Mouse (Mus musculus) left cerebral cortex, adult 2 months (tissue): ENCODE results near the gene Ifnb1. TPM values are rescaled to one million over a fixed set of nuclear protein-coding genes. Genes with fewer than 3 reads are reported as not detected.
"Not testable (repeated sequence)": the region's sequence is repeated elsewhere in the genome, so short reads cannot be mapped to it uniquely, and the experiment has no call there.

Source experiments
- DNase-seq, 2 experiments: peaks; one replicate each; pipeline ENCODE4 v3.0.0; 2021 to 2022; ENCODE audit warnings: low spot score in 2 of 2, mixed read lengths in 1 of 2; ENCODE audit errors: extremely low spot score in 1 of 2
- H3K27ac ChIP-seq: fragments of 200-600 bp; 2 replicates; pipeline ENCODE4 v1.8.1; 2022
- H3K4me3 ChIP-seq: fragments of 200-600 bp; 2 replicates; pipeline ENCODE4 v1.8.1; 2022
- CTCF ChIP-seq: fragments of 200-600 bp; IDR thresholded peaks from 2 replicates; pipeline ENCODE4 v1.8.1; 2022; ENCODE audit warnings: antibody characterized with exemption, mild to moderate bottlenecking, moderate library complexity
- intact Hi-C: fragments of 180-260 bp; cut with DNase I; formaldehyde crosslinking; loops from one replicate; pipeline ENCODE4 v1.15.1; 2025
- long read RNA-seq, 2 experiments: library from polyadenylated mRNA; stranded (forward); transcript quantifications; one replicate each; pipeline ENCODE4 v2.0.0; 2021; ENCODE audit warnings: borderline mapping rate in 2 of 2
- total RNA-seq, 2 experiments: library from RNA; stranded (reverse); gene quantifications; 2 replicates each; pipeline ENCODE4 v1.2.3; 2021

The Ifnb1 gene
- total RNA-seq, result not detected
- long read RNA-seq, experiment 1, result 0 reads
- long read RNA-seq, experiment 2, result 0 reads

- intact Hi-C loops, result no loop called here
- no peak for DNase-seq
- H3K4me3 ChIP-seq, result no peak within 1 kb of the TSS
- H3K27ac ChIP-seq, result no peak within 1 kb of the TSS
- TF ChIP-seq CTCF, result no peak
Observed at GRCm38 (mm10) chr4:88522674-88523073, at the start of gene Ifnb1. Ifnb1 (minus strand) TSS chr4:88522774.

- DNase-seq, result no peak
- intact Hi-C loops, result no loop called here
- TF ChIP-seq CTCF, result no peak
- Histone ChIP-seq H3K4me3 (no peak within 1 kb of the TSS), H3K27ac (no peak within 1 kb of the TSS)
Observed at GRCm38 (mm10) chr4:88571698-88572097, 49.1 kb upstream of the Ifnb1 start, which contains the start of gene Ifna14. Ifna14 (minus strand) TSS chr4:88571798.

GRCm38 (mm10) chr4:88561791-88562190, 39.2 kb upstream of the Ifnb1 start:
- no peak for TF ChIP-seq CTCF
- intact Hi-C loops, result no loop called here
- no peak overlapping the region for H3K27ac ChIP-seq
- DNase-seq, result no peak
- H3K4me3 ChIP-seq, result no peak overlapping the region

- intact Hi-C loops, H3K4me3 ChIP-seq, H3K27ac ChIP-seq, DNase-seq: not testable (repeated sequence)
Observed at GRCm38 (mm10) chr4:88558145-88558544, 35.6 kb upstream of the Ifnb1 start, which contains the start of gene Ifna15. Ifna15 (minus strand) TSS chr4:88558245.

GRCm38 (mm10) chr4:88550161-88550945, 27.8 kb upstream of the Ifnb1 start:
- peak; percentile 44 to 45 for DNase-seq
- H3K4me3 ChIP-seq, result peak overlapping the region; percentile 38
- H3K27ac ChIP-seq, result no peak overlapping the region
- intact Hi-C loops, result loop anchor here (1.0 kb wide), 1 partner anchor 91 kb away; no protein-coding TSS in a partner anchor
- TF ChIP-seq CTCF, result peak; percentile 59

GRCm38 (mm10) chr4:88547986-88548385, 25.4 kb upstream of the Ifnb1 start:
- H3K4me3 ChIP-seq, result no peak overlapping the region
- no peak for TF ChIP-seq CTCF
- H3K27ac ChIP-seq, result no peak overlapping the region
- intact Hi-C loops, result loop anchor here (10.0 kb wide), 2 partner anchors 193 to 763 kb away; no protein-coding TSS in a partner anchor
- no peak for DNase-seq

- no peak for DNase-seq
- intact Hi-C loops, result loop anchor here (5.0 to 10.0 kb wide), 4 partner anchors 189 to 1176 kb away; no protein-coding TSS in a partner anchor
- Histone ChIP-seq H3K4me3 (no peak overlapping the region), H3K27ac (no peak overlapping the region)
- TF ChIP-seq CTCF, result peak; percentile 93
Observed at GRCm38 (mm10) chr4:88543649-88544234, 21.2 kb upstream of the Ifnb1 start.

GRCm38 (mm10) chr4:88537328-88537727, 14.8 kb upstream of the Ifnb1 start:
- H3K27ac ChIP-seq, result no peak overlapping the region
- TF ChIP-seq CTCF, result no peak
- intact Hi-C loops, result no loop called here
- no peak for DNase-seq
- no peak overlapping the region for H3K4me3 ChIP-seq

GRCm38 (mm10) chr4:88536640-88537039, 14.1 kb upstream of the Ifnb1 start:
- no peak for TF ChIP-seq CTCF
- Histone ChIP-seq H3K27ac (no peak overlapping the region), H3K4me3 (no peak overlapping the region)
- DNase-seq, result no peak
- intact Hi-C loops, result no loop called here

GRCm38 (mm10) chr4:88535742-88536141, 13.2 kb upstream of the Ifnb1 start:
- no peak overlapping the region for H3K4me3 ChIP-seq
- no peak overlapping the region for H3K27ac ChIP-seq
- DNase-seq, result no peak
- intact Hi-C loops, result no loop called here
- no peak for TF ChIP-seq CTCF

- intact Hi-C loops, result no loop called here
- no peak for DNase-seq
- Histone ChIP-seq H3K27ac (no peak overlapping the region), H3K4me3 (no peak overlapping the region)
- no peak for TF ChIP-seq CTCF
Observed at GRCm38 (mm10) chr4:88534903-88535302, 12.3 kb upstream of the Ifnb1 start.

GRCm38 (mm10) chr4:88533499-88533898, 10.9 kb upstream of the Ifnb1 start:
- no peak for DNase-seq
- Histone ChIP-seq H3K27ac (no peak overlapping the region), H3K4me3 (no peak overlapping the region)
- no peak for TF ChIP-seq CTCF
- intact Hi-C loops, result no loop called here

- no peak for DNase-seq
- no peak overlapping the region for H3K27ac ChIP-seq
- intact Hi-C loops, result no loop called here
- no peak for TF ChIP-seq CTCF
- no peak overlapping the region for H3K4me3 ChIP-seq
Observed at GRCm38 (mm10) chr4:88530892-88531291, 8.3 kb upstream of the Ifnb1 start.
